Mouse (Mus musculus) ES-E14 (cell line): Measurements from ENCODE around the gene Map4k1.

Experiments used
- CHD2 ChIP-seq: IDR thresholded peaks from 2 replicates; pipeline ENCODE4 v1.6.1; 2014; ENCODE audit warnings: mild to moderate bottlenecking, low read depth, low read length, inconsistent platforms
- ZC3H11A ChIP-seq: IDR thresholded peaks from 2 replicates; pipeline ENCODE4 v1.6.1; 2012; ENCODE audit warnings: low read depth, mild to moderate bottlenecking, inconsistent platforms, low read length, borderline replicate concordance

- TF ChIP-seq ZC3H11A (no peak), CHD2 (no peak)
Measured at GRCm38 (mm10) chr7:28950346-28951037, 31.4 kb upstream of the Map4k1 start.
